Mouse (Mus musculus) thymus, adult 2 months (tissue): ENCODE measurements at regions not wholly inside any gene's neighbourhood (a gene's known extent, or its start where the extent isn't known, plus 50 kb on each side); places are given as distances from the start of the nearest gene placed in this dataset.

ENCODE experiments used
- DNase-seq: peaks from one replicate; pipeline ENCODE4 v3.0.0; 2021
- H3K27ac ChIP-seq: fragments of 200-500 bp; 2 replicates; pipeline ENCODE4 v1.5.1; 2012; ENCODE audit warnings: low read length, control low read depth; ENCODE audit not compliant: control insufficient read depth, insufficient read depth
- H3K27me3 ChIP-seq: fragments of 200-500 bp; 2 replicates; pipeline ENCODE4 v1.6.1; 2012; ENCODE audit warnings: mild to moderate bottlenecking, low read length, moderate library complexity, mixed read lengths; ENCODE audit not compliant: control insufficient read depth, insufficient read depth
- H3K36me3 ChIP-seq: fragments of 200-500 bp; 2 replicates; pipeline ENCODE4 v1.6.1; 2012; ENCODE audit warnings: mild to moderate bottlenecking, low read length, moderate library complexity; ENCODE audit not compliant: control insufficient read depth, insufficient read depth
- H3K4me1 ChIP-seq: fragments of 200-500 bp; replicated peaks from 2 replicates; pipeline ENCODE4 v1.6.1; 2012; ENCODE audit warnings: low read length; ENCODE audit not compliant: control insufficient read depth, insufficient read depth
- H3K4me3 ChIP-seq: fragments of 200-500 bp; 2 replicates; pipeline ENCODE4 v1.5.1; 2012; ENCODE audit warnings: mild to moderate bottlenecking, low read length, control low read depth, moderate library complexity; ENCODE audit not compliant: control insufficient read depth, insufficient read depth
- CTCF ChIP-seq: fragments of 200-500 bp; IDR thresholded peaks from 2 replicates; pipeline ENCODE4 v1.5.1; 2012; ENCODE audit warnings: mild to moderate bottlenecking, control low read depth, low read length, moderate library complexity, borderline replicate concordance; ENCODE audit not compliant: control insufficient read depth, poor library complexity, insufficient read depth; ENCODE audit errors: extremely low read depth
- POLR2A ChIP-seq: fragments of 200-500 bp; IDR thresholded peaks from 2 replicates; pipeline ENCODE4 v1.6.1; 2012; ENCODE audit warnings: mild to moderate bottlenecking, low read length, control low read depth, moderate library complexity; ENCODE audit not compliant: control insufficient read depth, poor library complexity, insufficient read depth; ENCODE audit errors: extremely low read depth
- WGBS: fragments of 180-500 bp; shearing (Covaris S2); methylation state at CpG from one replicate; pipeline ENCODE4 v1.1.7; 2018; 5-methylcytosine and 5-hydroxymethylcytosine counted together

DNA sequence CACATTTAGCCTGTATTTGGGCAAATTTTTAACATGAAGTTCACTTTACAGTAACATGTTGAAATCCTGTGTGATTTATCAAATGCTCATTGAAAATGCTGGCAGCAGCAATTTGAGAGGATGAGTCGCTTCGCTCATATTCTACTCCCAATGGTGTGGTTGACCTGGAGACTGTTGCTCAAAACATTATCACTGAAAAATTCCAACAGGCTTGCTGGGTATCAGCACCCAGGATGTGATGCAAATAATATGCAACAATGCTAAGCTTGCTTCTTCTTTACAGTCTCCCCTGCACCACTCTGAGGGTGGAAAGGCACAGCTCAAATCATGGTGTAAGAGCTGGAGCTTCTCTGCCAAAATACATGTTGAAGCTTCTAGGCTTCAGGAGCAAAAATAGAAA, 321.6 kb upstream of the Slc35b3 start:
- Histone ChIP-seq H3K36me3 (no peaks in the 10 kb centered on the region), H3K27me3 (no peaks in the 10 kb centered on the region), H3K27ac (no peak overlapping the region), H3K4me3 (no peak overlapping the region), H3K4me1 (no peaks in the 10 kb centered on the region)
- 97% methylated on average over 2 of the region's 2 CpGs for WGBS
- no peak for TF ChIP-seq CTCF
- TF ChIP-seq POLR2A = no peak
- DNase-seq = no peak

DNA sequence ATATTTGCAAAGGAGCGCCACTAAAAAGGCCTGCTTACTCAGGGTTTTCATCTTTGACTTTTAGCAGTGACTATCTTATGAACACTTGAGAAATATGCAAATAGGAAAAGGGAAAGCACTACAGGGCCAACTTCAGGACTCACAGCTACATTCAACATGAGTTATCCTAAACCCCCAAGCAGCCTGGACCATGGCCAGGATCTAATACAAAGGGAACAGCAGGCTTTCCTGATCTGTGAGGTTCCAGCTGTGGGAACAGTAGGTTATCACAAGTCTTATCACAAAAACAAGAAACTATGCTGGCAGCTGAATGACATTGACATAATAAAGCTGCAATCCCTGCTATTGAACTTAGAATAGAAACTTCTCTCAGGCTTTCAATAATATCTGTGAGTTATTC, 317.4 kb upstream of the Slc35b3 start:
- TF ChIP-seq POLR2A (no peak), CTCF (no peak)
- WGBS = 96% methylated on average over 1 of the region's 1 CpGs
- no peak overlapping the region for H3K27ac ChIP-seq
- no peaks in the 10 kb centered on the region for H3K27me3 ChIP-seq
- DNase-seq = no peak
- H3K36me3 ChIP-seq = no peaks in the 10 kb centered on the region
- no peaks in the 10 kb centered on the region for H3K4me1 ChIP-seq
- H3K4me3 ChIP-seq = no peak overlapping the region

DNA sequence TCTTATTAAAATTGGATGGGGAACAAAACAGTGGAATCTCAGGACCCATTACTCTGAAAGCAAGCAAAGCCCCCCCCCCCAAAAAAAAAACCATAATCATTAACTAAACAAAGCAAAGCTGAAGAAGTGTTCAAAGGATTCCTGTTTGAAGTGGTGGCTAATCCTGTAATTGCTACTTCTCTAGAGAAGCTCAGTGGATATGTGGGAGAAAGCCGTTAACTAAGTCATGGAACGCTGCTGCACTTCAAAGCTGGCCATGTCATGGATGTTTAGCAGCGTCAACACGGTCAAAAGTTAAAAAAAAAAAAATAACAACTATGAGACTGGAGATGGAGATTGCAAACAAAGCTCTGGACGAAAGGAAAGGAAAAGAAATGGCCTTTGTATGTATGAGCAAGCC, 305.3 kb upstream of the Slc35b3 start:
- Histone ChIP-seq H3K4me3 (no peak overlapping the region), H3K4me1 (no peaks in the 10 kb centered on the region), H3K36me3 (no peaks in the 10 kb centered on the region), H3K27ac (no peak overlapping the region), H3K27me3 (no peaks in the 10 kb centered on the region)
- TF ChIP-seq CTCF (no peak), POLR2A (no peak)
- 86% methylated on average over 5 of the region's 5 CpGs for WGBS
- no peak for DNase-seq

DNA sequence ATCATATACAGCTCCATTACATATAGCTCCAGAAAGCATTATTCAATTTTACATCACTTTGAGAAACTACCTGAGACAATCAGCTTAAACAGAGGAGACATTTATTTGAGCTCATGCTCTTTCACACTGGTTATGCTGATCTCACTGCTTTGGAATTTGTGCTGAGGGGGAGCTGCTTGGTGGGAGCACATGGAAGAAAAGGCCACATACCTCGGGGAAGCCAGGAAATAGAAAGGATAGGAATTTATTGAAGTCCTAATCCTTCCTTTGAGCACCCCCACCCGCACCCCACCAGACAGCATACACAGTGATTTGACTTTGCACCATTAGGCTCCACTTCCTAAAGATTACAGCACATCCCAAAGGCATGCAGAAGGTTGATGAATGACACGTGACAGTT, 296.0 kb upstream of the Slc35b3 start:
- Histone ChIP-seq H3K27me3 (no peaks in the 10 kb centered on the region), H3K36me3 (no peaks in the 10 kb centered on the region), H3K4me3 (no peak overlapping the region), H3K27ac (no peak overlapping the region), H3K4me1 (no peaks in the 10 kb centered on the region)
- 58% methylated on average over 3 of the region's 3 CpGs for WGBS
- TF ChIP-seq CTCF (no peak), POLR2A (no peak)
- DNase-seq = no peak

DNA sequence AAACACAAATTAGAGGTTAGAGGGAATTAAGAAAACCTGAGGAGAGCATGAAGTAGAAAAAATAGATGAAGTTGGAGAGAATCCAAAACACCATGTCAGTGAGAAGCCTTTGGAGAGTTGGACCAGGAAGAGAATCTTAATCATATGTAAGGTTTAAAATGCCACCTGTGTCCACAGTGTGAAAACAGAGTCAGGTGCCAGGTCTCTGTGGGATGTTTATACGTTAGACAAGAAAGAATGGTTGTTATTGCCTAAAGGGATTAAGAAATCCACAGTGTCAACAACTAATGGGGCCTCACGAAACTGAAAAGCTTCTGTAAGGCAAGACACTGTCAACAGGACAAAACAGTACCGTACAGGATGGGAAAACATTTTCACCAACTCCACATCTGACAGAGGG, 294.7 kb upstream of the Slc35b3 start:
- no peak overlapping the region for H3K4me3 ChIP-seq
- no peaks in the 10 kb centered on the region for H3K36me3 ChIP-seq
- H3K4me1 ChIP-seq = no peaks in the 10 kb centered on the region
- no peak overlapping the region for H3K27ac ChIP-seq
- H3K27me3 ChIP-seq = no peaks in the 10 kb centered on the region
- no peak for DNase-seq
- 86% methylated on average over 3 of the region's 3 CpGs for WGBS
- TF ChIP-seq CTCF (no peak), POLR2A (no peak)

DNA sequence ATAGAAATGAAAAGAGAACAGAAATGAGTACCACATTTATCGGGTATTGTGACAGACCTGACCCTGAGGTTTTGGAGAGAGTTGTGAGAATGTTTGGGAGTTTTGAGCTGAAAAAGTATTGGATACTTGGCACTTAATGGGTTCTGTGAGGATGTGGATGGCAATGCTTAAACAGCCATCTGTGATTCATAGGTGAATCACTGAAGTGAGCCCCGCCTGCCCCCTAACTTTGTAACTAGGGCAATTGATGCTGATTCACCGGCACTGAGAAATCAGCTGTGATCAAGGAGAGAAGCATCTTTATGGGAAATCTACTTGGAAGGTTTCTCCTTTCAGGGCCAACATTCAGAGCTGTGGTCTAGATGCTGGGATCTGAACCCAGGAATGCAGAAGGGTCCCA, 291.9 kb upstream of the Slc35b3 start:
- no peaks in the 10 kb centered on the region for H3K4me1 ChIP-seq
- H3K27me3 ChIP-seq = no peaks in the 10 kb centered on the region
- H3K4me3 ChIP-seq = no peak overlapping the region
- no peak overlapping the region for H3K27ac ChIP-seq
- no peak for DNase-seq
- H3K36me3 ChIP-seq = no peaks in the 10 kb centered on the region
- WGBS = 94% methylated on average over 3 of the region's 3 CpGs
- no peak for TF ChIP-seq POLR2A
- TF ChIP-seq CTCF = no peak

DNA sequence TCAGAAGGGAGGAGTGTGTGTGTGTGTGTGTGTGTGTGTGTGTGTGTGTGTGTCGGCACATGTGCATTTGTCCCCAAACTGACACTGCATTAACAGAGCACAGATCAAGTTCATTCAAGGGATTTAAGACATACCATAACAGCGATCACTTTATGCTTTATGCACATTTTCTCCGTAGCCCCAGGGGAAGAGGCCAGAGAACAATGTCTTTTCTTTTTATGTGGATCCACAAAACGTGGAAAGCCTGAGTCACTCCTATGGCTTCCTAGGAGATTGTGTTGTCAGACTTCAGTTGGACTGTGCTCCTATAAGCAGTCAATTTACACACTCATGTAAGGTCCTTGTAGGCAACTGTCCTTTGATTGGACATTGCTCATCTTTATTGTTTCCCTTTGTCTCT, 289.4 kb upstream of the Slc35b3 start:
- Histone ChIP-seq H3K4me1 (no peaks in the 10 kb centered on the region), H3K27me3 (no peaks in the 10 kb centered on the region), H3K36me3 (no peaks in the 10 kb centered on the region), H3K4me3 (no peak overlapping the region), H3K27ac (no peak overlapping the region)
- WGBS = 87% methylated on average over 4 of the region's 4 CpGs
- no peak for DNase-seq
- no peak for TF ChIP-seq POLR2A
- no peak for TF ChIP-seq CTCF
